Mouse (Mus musculus): ENCODE measurements around the gene Pnrc1. TPM values are rescaled to one million over a fixed set of nuclear protein-coding genes. Genes with fewer than 3 reads are reported as not detected.

The Pnrc1 gene
- total and polyA plus RNA-seq, 3 experiments: 7.6 to 14.4 TPM; not detected in 1

DNA sequence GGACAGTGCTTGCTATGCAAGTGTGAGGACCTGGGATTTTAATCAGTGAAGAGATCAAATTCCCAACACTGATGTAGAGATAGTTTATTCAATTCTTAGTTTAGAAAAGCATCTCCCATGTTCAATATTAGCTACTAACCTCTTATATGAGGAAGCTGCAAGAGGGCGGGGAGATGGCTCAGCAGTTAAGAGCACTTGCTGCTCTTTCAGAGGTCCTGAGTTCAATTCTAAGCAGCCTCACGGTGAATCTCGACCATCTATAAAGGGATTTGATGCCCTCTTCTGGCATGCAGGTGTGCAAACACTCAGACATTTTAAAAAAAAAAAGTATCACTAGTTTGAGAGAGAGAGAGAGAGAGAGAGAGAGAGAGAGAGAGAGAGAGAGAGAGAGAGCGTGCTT, 915 bp upstream of the Pnrc1 start (continued):
- no peak for TF ChIP-seq ETS1 (IDR thresholded peaks at IDR 0.05; ENCODE audit: low read depth, low read length)
- no peak for TF ChIP-seq USF1 (IDR thresholded peaks at IDR 0.05; ENCODE audit: low read depth, low read length)
- TF ChIP-seq RAD21 (IDR thresholded peaks at IDR 0.05; ENCODE audit: low read depth, low read length): peak; percentile 3
- no peak for TF ChIP-seq KAT2A (conservative IDR thresholded peaks at IDR 0.05; ENCODE audit: low read depth, low read length)
- TF ChIP-seq POLR2AphosphoS2 (IDR thresholded peaks at IDR 0.05; ENCODE audit: low read length): no peak
- no peak for TF ChIP-seq USF2 (IDR thresholded peaks at IDR 0.05; ENCODE audit: borderline replicate concordance in 1 of 2, insufficient read depth in 1 of 2, low read depth in 1 of 2, low read length in 2 of 2)
- peak; percentile 95 for TF ChIP-seq TBP (IDR thresholded peaks at IDR 0.05; ENCODE audit: low read depth, low read length)
- TF ChIP-seq CHD1 (IDR thresholded peaks at IDR 0.05; ENCODE audit: low read depth, low read length): no peak

DNA sequence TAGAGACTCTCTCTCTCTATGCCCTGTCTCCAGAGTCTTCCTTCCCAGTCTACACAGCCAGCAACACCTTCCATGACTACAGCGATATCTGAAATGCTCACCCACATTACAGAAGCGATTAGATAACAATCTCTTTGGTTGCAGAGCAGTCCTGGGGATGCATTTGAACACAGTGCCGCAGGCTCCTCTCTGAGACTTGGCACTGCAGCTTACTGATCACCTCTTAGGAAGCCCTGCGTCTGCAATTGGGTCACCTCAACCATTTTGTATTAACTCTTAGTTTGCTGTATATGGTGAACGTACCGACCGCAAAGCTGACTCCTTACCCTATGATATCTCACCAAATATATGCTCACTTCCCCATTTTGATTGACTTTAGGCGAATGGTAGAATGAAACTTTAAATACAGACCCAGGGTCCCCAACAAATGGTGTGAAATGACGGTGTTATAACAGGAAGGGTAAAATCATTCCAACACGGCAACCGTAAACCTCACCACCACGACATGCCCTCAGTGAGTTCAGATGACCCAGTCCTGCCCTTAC, 785 bp downstream of the Pnrc1 start:
- no peak overlapping the region for H3K27ac ChIP-seq (ENCODE audit: control insufficient read depth, low read depth, low read length)

More for the DNA sequence above, 785 bp downstream of the Pnrc1 start:
- DNase-seq (ENCODE audit: low read depth, low spot score): peak; percentile 53
- Histone ChIP-seq H3K4me1 (ENCODE audit: control insufficient read depth in 1 of 2, insufficient read depth in 2 of 2, low read length in 2 of 2) (peaks cover 5 to 10% of the 10 kb centered on the region in 2 experiments; a peak in 3 of 4 replicates), H3K9me3 (replicated peaks; ENCODE audit: insufficient read depth, low read length) (no peaks in the 10 kb centered on the region), H3K27me3 (ENCODE audit: control insufficient read depth in 1 of 2, insufficient read depth in 2 of 2, low read length in 2 of 2) (no peaks in the 10 kb centered on the region), H3K4me3 (ENCODE audit: control insufficient read depth in 1 of 2, insufficient read depth in 1 of 2, low read depth in 2 of 2, low read length in 2 of 2) (peak overlapping the region; percentile 54 to 80), H3K79me2 (ENCODE audit: control insufficient read depth, insufficient read depth, low read length, poor library complexity) (no peaks in the 10 kb centered on the region), H3K9ac (ENCODE audit: control insufficient read depth, low read depth, low read length, poor library complexity, severe bottlenecking) (no peak overlapping the region; the same call in 1 of the 2 replicates), H3K36me3 (ENCODE audit: control insufficient read depth in 1 of 2, insufficient read depth in 2 of 2, low read length in 2 of 2) (peaks cover 0 to 12% of the 10 kb centered on the region in 2 experiments; a peak in 2 of 4 replicates)
- TF ChIP-seq BHLHE40 (IDR thresholded peaks at IDR 0.05; ENCODE audit: borderline replicate concordance, low read depth, low read length) (no peak), E2F4 (IDR thresholded peaks at IDR 0.05; ENCODE audit: borderline replicate concordance, low read depth, low read length) (no peak), ETS1 (IDR thresholded peaks at IDR 0.05; ENCODE audit: low read depth, low read length) (no peak), POLR2AphosphoS5 (IDR thresholded peaks at IDR 0.05; ENCODE audit: borderline replicate concordance, low read depth, low read length) (no peak), GATA1 (IDR thresholded peaks at IDR 0.05; ENCODE audit: low read depth, low read length) (peak; percentile 75), MAZ (IDR thresholded peaks at IDR 0.05; ENCODE audit: low read depth, low read length) (no peak), MYB (IDR thresholded peaks at IDR 0.05; ENCODE audit: low read depth, low read length) (no peak), ELF1 (IDR thresholded peaks at IDR 0.05; ENCODE audit: low read depth, low read length) (no peak), ZKSCAN1 (IDR thresholded peaks at IDR 0.05; ENCODE audit: low read depth, low read length) (no peak), ZC3H11A (IDR thresholded peaks at IDR 0.05; ENCODE audit: low read depth, low read length) (0 out of 2 replicates have a peak, but pooled peaks have one; percentile 5), CHD2 (IDR thresholded peaks at IDR 0.05; ENCODE audit: low read length) (no peak), USF1 (IDR thresholded peaks at IDR 0.05; ENCODE audit: low read depth, low read length) (no peak), ZNF384 (IDR thresholded peaks at IDR 0.05; ENCODE audit: low read depth, low read length) (no peak), EP300 (IDR thresholded peaks at IDR 0.05; ENCODE audit: low read depth in 1 of 2, low read length in 2 of 2) (peak in 1 of 2 experiments; percentile 25; a peak in 2 of 4 replicates), UBTF (IDR thresholded peaks at IDR 0.05; ENCODE audit: borderline replicate concordance, insufficient read depth, low read depth, low read length) (no peak), NRF1 (IDR thresholded peaks at IDR 0.05; ENCODE audit: insufficient read depth, low read depth, low read length, poor library complexity, severe bottlenecking) (no peak), TBP (IDR thresholded peaks at IDR 0.05; ENCODE audit: low read depth, low read length) (no peak), TCF12 (IDR thresholded peaks at IDR 0.05; ENCODE audit: low read depth, low read length) (0 out of 2 replicates have a peak, but pooled peaks have one; percentile 12), JUND (IDR thresholded peaks at IDR 0.05; ENCODE audit: low read depth, low read length) (no peak), NELFE (IDR thresholded peaks at IDR 0.05; ENCODE audit: low read depth, low read length) (no peak), SMC3 (IDR thresholded peaks at IDR 0.05; ENCODE audit: low read depth, low read length) (no peak), MEF2A (IDR thresholded peaks at IDR 0.05; ENCODE audit: extremely low read depth, insufficient replicate concordance, low read depth, low read length, poor library complexity, severe bottlenecking) (no peak), SIN3A (IDR thresholded peaks at IDR 0.05; ENCODE audit: low read length) (no peak), RAD21 (IDR thresholded peaks at IDR 0.05; ENCODE audit: low read depth, low read length) (no peak), POLR2A (IDR thresholded peaks at IDR 0.05; ENCODE audit: control insufficient read depth in 1 of 2, insufficient read depth in 1 of 2, low read depth in 1 of 2, low read length in 2 of 2, poor library complexity in 1 of 2) (no peak)

All from MEL (cell line).